Mouse (Mus musculus) liver, embryonic 14.5 days (tissue): ENCODE measurements at regions not wholly inside any gene's neighbourhood (a gene's known extent, or its start where the extent isn't known, plus 50 kb on each side); places are given as distances from the start of the nearest gene placed in this dataset.

ENCODE experiments used
- ATAC-seq: fragments of 200-750 bp; cut with Nextera tagmentation; 2 replicates; pipeline ENCODE4 v1.8.0; 2017; ENCODE audit warnings: moderate number of reproducible peaks, mild to moderate bottlenecking, moderate library complexity; ENCODE audit not compliant: insufficient read depth
- DNase-seq, 3 experiments: peaks; one replicate each; pipeline ENCODE4 v3.0.0-alpha.2; 2012 to 2013; ENCODE audit warnings: low read depth in 3 of 3, low spot score in 3 of 3
- H3K27ac ChIP-seq: fragments of 300-500 bp; sonication (generic); 2 replicates; pipeline ENCODE4 v1.5.1; 2014; ENCODE audit warnings: moderate library complexity, mild to moderate bottlenecking, control low read depth, inconsistent platforms
- H3K27me3 ChIP-seq: fragments of 300-500 bp; sonication (generic); 2 replicates; pipeline ENCODE4 v1.6.1; 2014; ENCODE audit warnings: mild to moderate bottlenecking, low read length, moderate library complexity; ENCODE audit not compliant: control insufficient read depth, insufficient read depth
- H3K36me3 ChIP-seq: fragments of 300-500 bp; sonication (generic); replicated peaks from 2 replicates; pipeline ENCODE4 v1.6.1; 2014; ENCODE audit warnings: low read depth; ENCODE audit not compliant: control insufficient read depth, insufficient read depth
- H3K4me1 ChIP-seq, 2 experiments: fragments of 200-500 bp in 1 of 2; fragments of 300-500 bp in 1 of 2; sonication (generic) in 1 of 2; replicated peaks; 2 replicates each; pipeline ENCODE4 v1.6.1; 2012 to 2014; ENCODE audit warnings: antibody characterized with exemption in 1 of 2, inconsistent platforms in 1 of 2, low read length in 1 of 2; ENCODE audit not compliant: control insufficient read depth in 2 of 2, insufficient read depth in 2 of 2
- H3K4me2 ChIP-seq: fragments of 300-500 bp; sonication (generic); 2 replicates; pipeline ENCODE4 v1.6.1; 2014; ENCODE audit warnings: low read depth, mild to moderate bottlenecking, control low read depth, moderate library complexity
- H3K4me3 ChIP-seq, 2 experiments: fragments of 200-500 bp in 1 of 2; fragments of 300-500 bp in 1 of 2; sonication (generic) in 1 of 2; 2 replicates each; pipeline ENCODE4 v1.5.1; 2012 to 2014; ENCODE audit warnings: low read depth in 2 of 2, low read length in 2 of 2, mild to moderate bottlenecking in 2 of 2, control low read depth in 1 of 2, inconsistent platforms in 1 of 2, moderate library complexity in 1 of 2; ENCODE audit not compliant: insufficient read depth in 1 of 2
- H3K9ac ChIP-seq: fragments of 300-500 bp; sonication (generic); replicated peaks from 2 replicates; pipeline ENCODE4 v1.6.1; 2014; ENCODE audit warnings: mild to moderate bottlenecking, control low read depth, moderate library complexity
- H3K9me3 ChIP-seq: fragments of 300-500 bp; sonication (generic); 2 replicates; pipeline ENCODE4 v1.6.1; 2016; ENCODE audit warnings: low read length, mixed read lengths; ENCODE audit not compliant: control insufficient read depth
- CTCF ChIP-seq: IDR thresholded peaks from 2 replicates; pipeline ENCODE4 v1.5.1; 2016; ENCODE audit warnings: antibody characterized with exemption, low read depth, control low read depth
- EP300 ChIP-seq: IDR thresholded peaks from 2 replicates; pipeline ENCODE4 v1.6.1; 2016; ENCODE audit warnings: antibody characterized with exemption, low read depth
- WGBS: fragments of 180-500 bp; shearing (Covaris S2); extraction: QIAGEN DNeasy Blood & Tissue Kit; methylation state at CpG from one replicate; pipeline ENCODE4 v1.1.7; 2014; ENCODE audit not compliant: insufficient replicate concordance; 5-methylcytosine and 5-hydroxymethylcytosine counted together

- H3K9ac ChIP-seq = no peak overlapping the region
- H3K4me3 ChIP-seq = no peak overlapping the region
- WGBS = 54% methylated on average over 1 of the region's 1 CpGs
- no peaks in the 10 kb centered on the region for H3K4me1 ChIP-seq
- ATAC-seq (no peak), DNase-seq (no peak)
- H3K27ac ChIP-seq = no peak overlapping the region
- H3K27me3 ChIP-seq = no peaks in the 10 kb centered on the region
- no peaks in the 10 kb centered on the region for H3K36me3 ChIP-seq
- TF ChIP-seq EP300 (no peak), CTCF (no peak)
- no peak overlapping the region for H3K4me2 ChIP-seq
- H3K9me3 ChIP-seq = no peaks in the 10 kb centered on the region
These were observed 89.8 kb upstream of the Cpm start for GRCm38 (mm10) chr10:117539532-117539931.

- Histone ChIP-seq H3K9ac (no peak overlapping the region), H3K4me3 (no peak overlapping the region), H3K4me2 (no peak overlapping the region), H3K9me3 (no peaks in the 10 kb centered on the region), H3K36me3 (no peaks in the 10 kb centered on the region), H3K4me1 (no peaks in the 10 kb centered on the region), H3K27me3 (no peaks in the 10 kb centered on the region), H3K27ac (no peak overlapping the region)
- WGBS = 62% methylated on average over 5 of the region's 5 CpGs
- no peak for ATAC-seq
- no peak for DNase-seq
- TF ChIP-seq CTCF (no peak), EP300 (no peak)
These were observed 90.6 kb upstream of the Cpm start for GRCm38 (mm10) chr10:117538725-117539124.

DNA sequence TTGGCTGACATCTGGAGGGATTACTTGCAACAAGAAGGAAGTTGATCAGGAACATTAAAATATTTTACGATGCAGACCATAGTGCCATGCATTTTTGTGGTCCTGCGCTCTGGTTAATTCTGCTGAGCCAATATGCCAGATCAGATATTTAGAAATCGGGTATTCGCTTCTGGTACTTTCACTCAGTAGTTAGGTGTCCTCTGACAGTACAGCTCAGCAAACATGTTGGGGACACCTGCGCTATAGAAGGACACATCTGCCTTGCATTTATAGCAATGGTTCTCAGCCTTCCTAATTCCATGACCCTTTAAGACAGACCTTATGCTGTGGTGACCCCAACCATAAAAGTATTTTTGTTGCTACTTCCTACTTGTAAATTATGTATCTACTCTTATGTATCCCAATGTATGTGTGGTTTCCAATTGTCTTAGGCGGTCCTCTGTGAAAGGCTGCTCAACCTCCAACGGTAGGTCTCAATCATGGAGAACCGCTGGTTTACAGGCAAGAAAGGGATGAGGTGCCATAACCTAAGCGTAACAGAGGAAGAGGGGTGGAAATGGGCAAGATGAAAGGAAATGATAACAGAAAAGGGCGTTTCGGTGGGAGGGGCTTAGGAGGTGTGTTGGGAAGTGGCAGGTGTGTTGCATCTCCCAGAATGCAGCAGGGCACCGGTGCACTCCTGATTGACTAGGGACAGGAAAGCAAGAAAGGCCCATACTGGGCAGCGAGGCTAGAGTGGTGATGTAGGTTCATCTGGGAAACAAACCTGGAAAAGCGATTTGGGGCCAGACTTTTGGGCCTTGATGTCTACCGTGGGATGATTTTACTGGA lies 92.3 kb upstream of the Cpm start:
- no peak overlapping the region for H3K4me3 ChIP-seq
- no peak overlapping the region for H3K9ac ChIP-seq
- WGBS = 75% methylated on average over 15 of the region's 15 CpGs
- no peaks in the 10 kb centered on the region for H3K27me3 ChIP-seq
- no peaks in the 10 kb centered on the region for H3K9me3 ChIP-seq
- ATAC-seq (no peak), DNase-seq (no peak)
- no peak for TF ChIP-seq CTCF
- TF ChIP-seq EP300 = no peak
- no peak overlapping the region for H3K27ac ChIP-seq
- H3K4me1 ChIP-seq = no peaks in the 10 kb centered on the region
- no peaks in the 10 kb centered on the region for H3K36me3 ChIP-seq
- no peak overlapping the region for H3K4me2 ChIP-seq

GRCm38 (mm10) chr10:117535843-117536242 lies 93.5 kb upstream of the Cpm start:
- Histone ChIP-seq H3K9me3 (no peaks in the 10 kb centered on the region), H3K4me3 (no peak overlapping the region), H3K4me2 (no peak overlapping the region), H3K36me3 (no peaks in the 10 kb centered on the region), H3K4me1 (no peaks in the 10 kb centered on the region), H3K27me3 (no peaks in the 10 kb centered on the region), H3K27ac (no peak overlapping the region), H3K9ac (no peak overlapping the region)
- WGBS = 64% methylated on average over 4 of the region's 4 CpGs
- DNase-seq = no peak
- TF ChIP-seq CTCF (no peak), EP300 (no peak)
- ATAC-seq = no peak

DNA sequence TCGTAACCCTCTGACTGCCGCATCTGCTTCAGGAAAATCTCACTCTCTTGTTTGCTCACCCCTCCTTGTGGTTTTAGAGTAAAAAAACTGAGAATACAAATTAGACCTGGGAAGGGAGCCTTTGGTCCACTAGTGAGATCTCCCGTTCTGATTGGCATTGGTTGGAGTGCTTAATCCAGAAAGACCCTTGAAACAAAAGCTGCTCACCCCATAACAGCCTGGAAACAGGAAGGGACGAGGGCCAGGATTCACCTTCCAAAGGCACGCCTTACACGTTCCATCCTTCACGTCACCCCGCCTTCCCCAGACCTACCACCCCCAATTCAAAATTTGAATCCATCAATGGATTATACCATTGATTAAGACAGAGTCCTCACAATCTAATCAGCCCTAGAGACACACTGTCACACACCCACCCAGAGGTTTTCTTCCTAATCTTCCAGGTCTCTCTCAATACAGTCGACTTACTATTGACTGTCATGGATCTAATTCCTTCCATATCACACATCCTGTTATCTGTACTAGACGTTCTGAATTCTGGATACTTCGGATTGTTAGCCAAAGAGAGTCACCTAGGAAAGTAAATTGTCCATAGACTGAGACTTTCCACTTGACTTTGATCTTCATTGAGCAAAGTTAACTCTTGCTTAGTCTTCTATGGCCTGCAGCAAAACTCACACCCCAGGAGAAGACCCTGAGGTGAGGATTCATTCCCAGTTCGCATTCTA lies 94.1 kb upstream of the Cpm start:
- no peak for ATAC-seq
- H3K9me3 ChIP-seq = no peaks in the 10 kb centered on the region
- WGBS = 60% methylated on average over 12 of the region's 12 CpGs

More for the DNA sequence above, 94.1 kb upstream of the Cpm start:
- Histone ChIP-seq H3K4me3 (no peak overlapping the region), H3K9ac (no peak overlapping the region), H3K27me3 (no peaks in the 10 kb centered on the region), H3K4me1 (no peaks in the 10 kb centered on the region), H3K4me2 (no peak overlapping the region), H3K36me3 (no peaks in the 10 kb centered on the region), H3K27ac (no peak overlapping the region)
- DNase-seq = no peak
- TF ChIP-seq EP300 (no peak), CTCF (no peak)
